ENCODE assay signal across 15 mouse cellular contexts in genomic region chr4:116249986-116250385, GRCm38 (mm10).
"Had no signal": no experiment of that assay in that cellular context is flagged by ENCODE, and none has a peak within 500 bp of the region (broad histone marks: within the 10 kb centered on the region; RNA-seq: fewer than 3 reads in every experiment).

No protein-coding gene starts in this region.

- H3K9ac ChIP-seq: limb, embryonic 13.5 days; lung, embryonic 15.5 days; midbrain, embryonic 13.5 days had no signal

- H3K4me2 ChIP-seq: limb, embryonic 13.5 days; lung, embryonic 15.5 days; midbrain, embryonic 13.5 days had no signal

- DNase-seq: kidney, adult 18-20 months; kidney, adult 9 months; kidney, postnatal 14 days; kidney, postnatal 4 days; lung, adult 18-20 months; lung, postnatal 10 days; lung, postnatal 4 days; thymus, adult 18-20 months; thymus, postnatal 36 days had no signal

- H3K4me3 ChIP-seq: limb, embryonic 10.5 days; limb, embryonic 13.5 days; lung, embryonic 15.5 days; midbrain, embryonic 10.5 days; midbrain, embryonic 13.5 days had no signal

- H3K4me1 ChIP-seq: limb, embryonic 10.5 days; limb, embryonic 13.5 days; lung, embryonic 15.5 days; midbrain, embryonic 10.5 days had no signal

- H3K27ac ChIP-seq: limb, embryonic 10.5 days; limb, embryonic 13.5 days; lung, embryonic 15.5 days; midbrain, embryonic 10.5 days; midbrain, embryonic 13.5 days had no signal

- H3K36me3 ChIP-seq: limb, embryonic 13.5 days; lung, embryonic 15.5 days had no signal

- ATAC-seq: midbrain, embryonic 13.5 days; midbrain, embryonic 16.5 days had no signal

- H3K9me3 ChIP-seq: limb, embryonic 10.5 days; limb, embryonic 13.5 days; lung, embryonic 15.5 days; midbrain, embryonic 10.5 days; midbrain, embryonic 13.5 days had no signal

- H3K27me3 ChIP-seq: limb, embryonic 13.5 days; lung, embryonic 15.5 days; midbrain, embryonic 13.5 days had no signal
